Mouse (Mus musculus): ENCODE results near the gene Lce1e. TPM values are rescaled to one million over a fixed set of nuclear protein-coding genes. Genes with fewer than 3 reads are reported as not detected.

Lce1e gene
- total and polyA plus RNA-seq, 3 experiments, result not detected

GRCm38 (mm10) chr3:92752238-92752637, 43.4 kb upstream of the Lce1e start, which contains the start of gene Lce1g:
Gene Lce1g (minus strand): TSS chr3:92752338.
- H3K27ac ChIP-seq (ENCODE audit: insufficient read depth, low read depth), result no peak within 1 kb of the TSS
- no peak for DNase-seq (ENCODE audit: extremely low read depth)
- H3K27me3 ChIP-seq (replicated peaks), result no peaks in the 10 kb centered on the region
- no peak for TF ChIP-seq HCFC1 (IDR thresholded peaks at IDR 0.05; ENCODE audit: low read depth, low read length)
- no peak for TF ChIP-seq CHD1 (IDR thresholded peaks at IDR 0.05; ENCODE audit: low read depth, low read length)
- no peak for TF ChIP-seq CTCF (conservative IDR thresholded peaks at IDR 0.05 in 1 of 2, IDR thresholded peaks at IDR 0.05 in 1 of 2; ENCODE audit: low read depth in 2 of 2, low read length in 2 of 2)
- TF ChIP-seq SMC3 (IDR thresholded peaks at IDR 0.05; ENCODE audit: low read depth, low read length), result no peak
- TF ChIP-seq PAX5 (IDR thresholded peaks at IDR 0.05; ENCODE audit: low read length), result no peak
- TF ChIP-seq ELF1 (IDR thresholded peaks at IDR 0.05; ENCODE audit: low read depth, low read length), result no peak
- TF ChIP-seq TCF12 (IDR thresholded peaks at IDR 0.05; ENCODE audit: low read depth, low read length), result no peak
- no peak for TF ChIP-seq MYC (IDR thresholded peaks at IDR 0.05; ENCODE audit: low read depth, low read length)
- TF ChIP-seq ETS1 (conservative IDR thresholded peaks at IDR 0.05; ENCODE audit: low read depth, low read length), result no peak
- TF ChIP-seq POLR2A (IDR thresholded peaks at IDR 0.05; ENCODE audit: low read depth, low read length), result no peak
- TF ChIP-seq JUND (conservative IDR thresholded peaks at IDR 0.05; ENCODE audit: low read depth, low read length), result no peak
- TF ChIP-seq RCOR1 (conservative IDR thresholded peaks at IDR 0.05; ENCODE audit: low read depth, low read length), result no peak
- no peak for TF ChIP-seq IRF4 (IDR thresholded peaks at IDR 0.05; ENCODE audit: low read depth, low read length)
- no peak for TF ChIP-seq BHLHE40 (IDR thresholded peaks at IDR 0.05; ENCODE audit: low read depth, low read length)
- TF ChIP-seq POLR2AphosphoS2 (IDR thresholded peaks at IDR 0.05; ENCODE audit: low read depth, low read length), result no peak
- TF ChIP-seq ZKSCAN1 (IDR thresholded peaks at IDR 0.05; ENCODE audit: borderline replicate concordance, low read depth, low read length), result no peak
- no peak for TF ChIP-seq MAFK (IDR thresholded peaks at IDR 0.05; ENCODE audit: insufficient replicate concordance, low read length)
- no peak for TF ChIP-seq UBTF (IDR thresholded peaks at IDR 0.05; ENCODE audit: low read depth, low read length)
- no peaks in the 10 kb centered on the region for H3K9me3 ChIP-seq (replicated peaks; ENCODE audit: low read length)
- H3K9ac ChIP-seq (ENCODE audit: insufficient read depth, low read depth), result no peak within 1 kb of the TSS
- in situ Hi-C loops (cut with MboI; ENCODE audit: low pct_ligation_motif_present, low pct_unique_long_range_greater_than_20kb, low sequenced_read_pairs) (no loop called here), dilution Hi-C loops (cut with MboI; ENCODE audit: extremely low pct_ligation_motif_present, extremely low pct_unique_long_range_greater_than_20kb, low sequenced_read_pairs) (no loop called here)
- H3K79me2 ChIP-seq (replicated peaks; ENCODE audit: control insufficient read depth, extremely low read depth, insufficient read depth, poor library complexity, severe bottlenecking), result no peaks in the 10 kb centered on the region; the same call in 1 of the 2 replicates
- H3K4me2 ChIP-seq (ENCODE audit: insufficient read depth, low read depth, poor library complexity, severe bottlenecking), result no peak within 1 kb of the TSS
- H3K36me3 ChIP-seq (replicated peaks in 1 of 2; ENCODE audit: control insufficient read depth in 1 of 2, insufficient read depth in 1 of 2, low read length in 1 of 2), result no peaks in the 10 kb centered on the region
- no peak within 1 kb of the TSS for H3K4me3 ChIP-seq (replicated peaks in 1 of 3; ENCODE audit: low read depth in 2 of 3, low read length in 2 of 3, poor library complexity in 1 of 3)
- no peaks in the 10 kb centered on the region for H3K4me1 ChIP-seq (ENCODE audit: control insufficient read depth in 1 of 2, insufficient read depth in 2 of 2)

- no peak for TF ChIP-seq IRF4 (IDR thresholded peaks at IDR 0.05; ENCODE audit: low read depth, low read length)
- no peak for TF ChIP-seq POLR2A (IDR thresholded peaks at IDR 0.05; ENCODE audit: low read depth, low read length)
- no peak for TF ChIP-seq ZKSCAN1 (IDR thresholded peaks at IDR 0.05; ENCODE audit: borderline replicate concordance, low read depth, low read length)
- no peak for TF ChIP-seq ZMIZ1 (IDR thresholded peaks at IDR 0.05; ENCODE audit: low read depth, low read length)
- no peak for TF ChIP-seq GABPA (IDR thresholded peaks at IDR 0.05; ENCODE audit: insufficient replicate concordance, low read depth, low read length)
- TF ChIP-seq SIN3A (IDR thresholded peaks at IDR 0.05; ENCODE audit: low read length), result no peak
- no peak for TF ChIP-seq RCOR1 (conservative IDR thresholded peaks at IDR 0.05; ENCODE audit: low read depth, low read length)
- H3K9me3 ChIP-seq (replicated peaks; ENCODE audit: low read length), result no peaks in the 10 kb centered on the region
- in situ Hi-C loops (cut with MboI; ENCODE audit: low pct_ligation_motif_present, low pct_unique_long_range_greater_than_20kb, low sequenced_read_pairs), result no loop called here
- no peak within 1 kb of the TSS for H3K9ac ChIP-seq (ENCODE audit: insufficient read depth, low read depth)
- no peak within 1 kb of the TSS for H3K27ac ChIP-seq (ENCODE audit: insufficient read depth, low read depth)
- H3K79me2 ChIP-seq (replicated peaks; ENCODE audit: control insufficient read depth, extremely low read depth, insufficient read depth, poor library complexity, severe bottlenecking), result no peaks in the 10 kb centered on the region
- dilution Hi-C loops (cut with MboI; ENCODE audit: extremely low pct_ligation_motif_present, extremely low pct_unique_long_range_greater_than_20kb, low sequenced_read_pairs), result no loop called here
- no peak for DNase-seq (ENCODE audit: extremely low read depth)
- no peaks in the 10 kb centered on the region for H3K4me1 ChIP-seq (ENCODE audit: control insufficient read depth in 1 of 2, insufficient read depth in 2 of 2)
- H3K27me3 ChIP-seq (replicated peaks), result no peaks in the 10 kb centered on the region
- H3K36me3 ChIP-seq (replicated peaks in 1 of 2; ENCODE audit: control insufficient read depth in 1 of 2, insufficient read depth in 1 of 2, low read length in 1 of 2), result no peaks in the 10 kb centered on the region
- no peak within 1 kb of the TSS for H3K4me3 ChIP-seq (replicated peaks in 1 of 3; ENCODE audit: low read depth in 2 of 3, low read length in 2 of 3, poor library complexity in 1 of 3)
- H3K4me2 ChIP-seq (ENCODE audit: insufficient read depth, low read depth, poor library complexity, severe bottlenecking), result no peak within 1 kb of the TSS
These were observed 30.1 kb upstream of the Lce1e start, which contains the start of gene Gm38119 for GRCm38 (mm10) chr3:92738996-92739395. Gene Gm38119 (minus strand): TSS chr3:92739096.
